Mouse (Mus musculus) heart, adult 2 months (tissue): ENCODE measurements around the gene Tshz2. TPM values are rescaled to one million over a fixed set of nuclear protein-coding genes. Genes with fewer than 3 reads are reported as not detected.
"Not testable (repeated sequence)": the region's sequence is repeated elsewhere in the genome, so short reads cannot be mapped to it uniquely, and the experiment has no call there.

Experiments
- DNase-seq, 2 experiments: peaks; one replicate each; pipeline ENCODE4 v3.0.0; 2021
- H3K27ac ChIP-seq: fragments of 200-600 bp; 2 replicates; pipeline ENCODE4 v1.8.1; 2022
- H3K27me3 ChIP-seq: fragments of 200-500 bp; 2 replicates; pipeline ENCODE4 v1.6.1; 2012; ENCODE audit warnings: mild to moderate bottlenecking, low read length, inconsistent platforms, mixed read lengths; ENCODE audit not compliant: control insufficient read depth, insufficient read depth
- H3K36me3 ChIP-seq: fragments of 200-500 bp; 2 replicates; pipeline ENCODE4 v1.6.1; 2012; ENCODE audit warnings: low read length, inconsistent platforms; ENCODE audit not compliant: control insufficient read depth, insufficient read depth
- H3K4me1 ChIP-seq: fragments of 200-500 bp; 2 replicates; pipeline ENCODE4 v1.6.1; 2011; ENCODE audit warnings: low read length; ENCODE audit not compliant: control insufficient read depth, insufficient read depth
- H3K4me3 ChIP-seq: fragments of 200-600 bp; 2 replicates; pipeline ENCODE4 v1.8.1; 2022
- H3K79me2 ChIP-seq: fragments of 200-500 bp; replicated peaks from 2 replicates; pipeline ENCODE4 v1.6.1; 2012; ENCODE audit warnings: mild to moderate bottlenecking, inconsistent platforms, low read length, moderate library complexity, mixed read lengths; ENCODE audit not compliant: control insufficient read depth, insufficient read depth
- H3K9ac ChIP-seq: fragments of 200-500 bp; 2 replicates; pipeline ENCODE4 v1.6.1; 2012; ENCODE audit warnings: low read depth, mild to moderate bottlenecking, control low read depth, inconsistent platforms, low read length, mixed read lengths
- CTCF ChIP-seq: fragments of 200-600 bp; IDR thresholded peaks from 2 replicates; pipeline ENCODE4 v1.8.1; 2022; ENCODE audit warnings: antibody characterized with exemption, mild to moderate bottlenecking, moderate library complexity
- EP300 ChIP-seq: fragments of 200-500 bp; IDR thresholded peaks from 2 replicates; pipeline ENCODE4 v1.6.1; 2011; ENCODE audit warnings: low read depth, low read length, control low read depth; ENCODE audit not compliant: insufficient read depth
- POLR2A ChIP-seq: fragments of 200-500 bp; IDR thresholded peaks from 2 replicates; pipeline ENCODE4 v1.6.1; 2011; ENCODE audit warnings: mild to moderate bottlenecking, low read depth, low read length, control low read depth; ENCODE audit not compliant: insufficient read depth
- WGBS: fragments of 180-500 bp; shearing (Covaris S2); methylation state at CpG from one replicate; pipeline ENCODE4 v1.1.7; 2018; 5-methylcytosine and 5-hydroxymethylcytosine counted together
- intact Hi-C: fragments of 180-260 bp; cut with DNase I; formaldehyde crosslinking; loops from one replicate; pipeline ENCODE4 v1.15.1; 2025
- polyA plus RNA-seq: library from polyadenylated mRNA; depleted of rRNA; stranded (reverse); fragments of >200 nt; gene quantifications from 2 replicates; pipeline ENCODE4 v1.2.3, GENCODE M21; 2012
- total RNA-seq, 2 experiments: library from RNA; stranded (reverse); gene quantifications; 2 replicates each; pipeline ENCODE4 v1.2.3; 2021

The Tshz2 gene
- total and polyA plus RNA-seq, 3 experiments = 8.2 to 12.9 (median 12.1) TPM

- TF ChIP-seq CTCF (peak; percentile 80), POLR2A (no peak)
- H3K27me3 ChIP-seq = no peaks in the 10 kb centered on the region
- no peaks in the 10 kb centered on the region for H3K4me1 ChIP-seq
- H3K36me3 ChIP-seq = no peaks in the 10 kb centered on the region
- H3K27ac ChIP-seq = no peak overlapping the region
- intact Hi-C loops = loop anchor here (2.0 to 5.0 kb wide), 3 partner anchors 97 to 788 kb away; partner anchors contain the start of gene Tshz2
- no peaks in the 10 kb centered on the region for H3K79me2 ChIP-seq
- WGBS = 46% methylated on average over 7 of the region's 7 CpGs
- H3K9ac ChIP-seq = no peak overlapping the region
- DNase-seq = peak; percentile 25 to 66
- H3K4me3 ChIP-seq = no peak overlapping the region
Measured at GRCm38 (mm10) chr2:169849077-169849476, 216.3 kb downstream of the Tshz2 start.

GRCm38 (mm10) chr2:169849541-169849940 lies 216.7 kb downstream of the Tshz2 start:
- H3K4me3 ChIP-seq = no peak overlapping the region
- TF ChIP-seq CTCF = no peak
- no peak for TF ChIP-seq EP300
- TF ChIP-seq POLR2A = no peak
- no peaks in the 10 kb centered on the region for H3K4me1 ChIP-seq
- H3K79me2 ChIP-seq = no peaks in the 10 kb centered on the region
- H3K36me3 ChIP-seq = no peaks in the 10 kb centered on the region
- intact Hi-C loops = loop anchor here (2.0 to 5.0 kb wide), 3 partner anchors 97 to 789 kb away; partner anchors contain the start of gene Tshz2
- 79% methylated on average over 3 of the region's 3 CpGs for WGBS
- no peak for DNase-seq
- H3K27ac ChIP-seq = no peak overlapping the region
- H3K9ac ChIP-seq = no peak overlapping the region
- no peaks in the 10 kb centered on the region for H3K27me3 ChIP-seq

GRCm38 (mm10) chr2:169851606-169852005 lies 218.8 kb downstream of the Tshz2 start:
- no peaks in the 10 kb centered on the region for H3K79me2 ChIP-seq
- intact Hi-C loops = no loop called here
- 75% methylated on average over 5 of the region's 5 CpGs for WGBS
- no peak overlapping the region for H3K4me3 ChIP-seq
- TF ChIP-seq POLR2A (no peak), EP300 (no peak), CTCF (no peak)
- no peak overlapping the region for H3K9ac ChIP-seq
- H3K4me1 ChIP-seq = no peaks in the 10 kb centered on the region
- no peaks in the 10 kb centered on the region for H3K27me3 ChIP-seq
- no peaks in the 10 kb centered on the region for H3K36me3 ChIP-seq
- no peak for DNase-seq
- H3K27ac ChIP-seq = no peak overlapping the region

- H3K27me3 ChIP-seq = no peaks in the 10 kb centered on the region
- H3K4me3 ChIP-seq = no peak overlapping the region
- no peak for TF ChIP-seq EP300
- no peak for TF ChIP-seq POLR2A
- no peak for TF ChIP-seq CTCF
- H3K27ac ChIP-seq = no peak overlapping the region
- 80% methylated on average over 11 of the region's 11 CpGs for whole genome bisulfite sequencing
- H3K9ac ChIP-seq = no peak overlapping the region
- intact Hi-C loops = no loop called here
- no peaks in the 10 kb centered on the region for H3K79me2 ChIP-seq
- H3K36me3 ChIP-seq = no peaks in the 10 kb centered on the region
- DNase-seq = no peak
- no peaks in the 10 kb centered on the region for H3K4me1 ChIP-seq
Measured at GRCm38 (mm10) chr2:169854491-169854890, 221.7 kb downstream of the Tshz2 start.

- H3K27me3 ChIP-seq, intact Hi-C loops, DNase-seq, H3K9ac ChIP-seq, H3K79me2 ChIP-seq, H3K4me3 ChIP-seq, H3K4me1 ChIP-seq, H3K36me3 ChIP-seq, H3K27ac ChIP-seq: not testable (repeated sequence)
Measured at GRCm38 (mm10) chr2:169857041-169857440, 224.2 kb downstream of the Tshz2 start.

GRCm38 (mm10) chr2:169859078-169859855 lies 226.5 kb downstream of the Tshz2 start:
- H3K27me3 ChIP-seq = no peaks in the 10 kb centered on the region
- H3K36me3 ChIP-seq = no peaks in the 10 kb centered on the region
- no peak for DNase-seq
- no peak overlapping the region for H3K9ac ChIP-seq
- TF ChIP-seq EP300 (no peak), POLR2A (no peak), CTCF (no peak)
- intact Hi-C loops = no loop called here
- no peaks in the 10 kb centered on the region for H3K79me2 ChIP-seq
- H3K27ac ChIP-seq = no peak overlapping the region
- 69% methylated on average over 4 of the region's 4 CpGs for WGBS
- no peak overlapping the region for H3K4me3 ChIP-seq
- no peaks in the 10 kb centered on the region for H3K4me1 ChIP-seq
